Mouse (Mus musculus) heart, adult 2 months (tissue): Measurements from ENCODE around the gene Gm10912. TPM values are rescaled to one million over a fixed set of nuclear protein-coding genes. Genes with fewer than 3 reads are reported as not detected.
"Not testable (repeated sequence)": the region's sequence is repeated elsewhere in the genome, so short reads cannot be mapped to it uniquely, and the experiment has no call there.

ENCODE experiments used
- DNase-seq, 2 experiments: peaks; one replicate each; pipeline ENCODE4 v3.0.0; 2021
- H3K27ac ChIP-seq: fragments of 200-600 bp; 2 replicates; pipeline ENCODE4 v1.8.1; 2022
- H3K27me3 ChIP-seq: fragments of 200-500 bp; 2 replicates; pipeline ENCODE4 v1.6.1; 2012; ENCODE audit warnings: mild to moderate bottlenecking, low read length, inconsistent platforms, mixed read lengths; ENCODE audit not compliant: control insufficient read depth, insufficient read depth
- H3K36me3 ChIP-seq: fragments of 200-500 bp; 2 replicates; pipeline ENCODE4 v1.6.1; 2012; ENCODE audit warnings: low read length, inconsistent platforms; ENCODE audit not compliant: control insufficient read depth, insufficient read depth
- H3K4me1 ChIP-seq: fragments of 200-500 bp; 2 replicates; pipeline ENCODE4 v1.6.1; 2011; ENCODE audit warnings: low read length; ENCODE audit not compliant: control insufficient read depth, insufficient read depth
- H3K4me3 ChIP-seq: fragments of 200-600 bp; 2 replicates; pipeline ENCODE4 v1.8.1; 2022
- H3K79me2 ChIP-seq: fragments of 200-500 bp; replicated peaks from 2 replicates; pipeline ENCODE4 v1.6.1; 2012; ENCODE audit warnings: mild to moderate bottlenecking, inconsistent platforms, low read length, moderate library complexity, mixed read lengths; ENCODE audit not compliant: control insufficient read depth, insufficient read depth
- H3K9ac ChIP-seq: fragments of 200-500 bp; 2 replicates; pipeline ENCODE4 v1.6.1; 2012; ENCODE audit warnings: low read depth, mild to moderate bottlenecking, control low read depth, inconsistent platforms, low read length, mixed read lengths
- CTCF ChIP-seq: fragments of 200-600 bp; IDR thresholded peaks from 2 replicates; pipeline ENCODE4 v1.8.1; 2022; ENCODE audit warnings: antibody characterized with exemption, mild to moderate bottlenecking, moderate library complexity
- EP300 ChIP-seq: fragments of 200-500 bp; IDR thresholded peaks from 2 replicates; pipeline ENCODE4 v1.6.1; 2011; ENCODE audit warnings: low read depth, low read length, control low read depth; ENCODE audit not compliant: insufficient read depth
- POLR2A ChIP-seq: fragments of 200-500 bp; IDR thresholded peaks from 2 replicates; pipeline ENCODE4 v1.6.1; 2011; ENCODE audit warnings: mild to moderate bottlenecking, low read depth, low read length, control low read depth; ENCODE audit not compliant: insufficient read depth
- WGBS: fragments of 180-500 bp; shearing (Covaris S2); methylation state at CpG from one replicate; pipeline ENCODE4 v1.1.7; 2018; 5-methylcytosine and 5-hydroxymethylcytosine counted together
- intact Hi-C: fragments of 180-260 bp; cut with DNase I; formaldehyde crosslinking; loops from one replicate; pipeline ENCODE4 v1.15.1; 2025
- long read RNA-seq: library from polyadenylated mRNA; stranded (forward); transcript quantifications from one replicate; pipeline ENCODE4 v2.0.0, GENCODE M21; 2021
- polyA plus RNA-seq: library from polyadenylated mRNA; depleted of rRNA; stranded (reverse); fragments of >200 nt; gene quantifications from 2 replicates; pipeline ENCODE4 v1.2.3, GENCODE M21; 2012; rRNA removed
- total RNA-seq, 2 experiments: library from RNA; stranded (reverse); gene quantifications; 2 replicates each; pipeline ENCODE4 v1.2.3; 2021

Gm10912 gene
- total RNA-seq (under 1 TPM; 0.14 to 0.31 TPM), polyA plus RNA-seq (0.15 and 0.20 TPM in 2 replicates)
- long read RNA-seq = 0 reads

GRCm38 (mm10) chr2:104065526-104065925 lies at the start of gene Gm10912:
Gene Gm10912 (plus strand): TSS chr2:104065826.
- H3K27me3 ChIP-seq, intact Hi-C loops, H3K36me3 ChIP-seq, H3K9ac ChIP-seq, H3K4me3 ChIP-seq, H3K27ac ChIP-seq, H3K4me1 ChIP-seq, DNase-seq, H3K79me2 ChIP-seq: not testable (repeated sequence)
- 78% methylated on average over 6 of the region's 6 CpGs for WGBS

GRCm38 (mm10) chr2:104023096-104023495 lies 42.5 kb upstream of the Gm10912 start:
- intact Hi-C loops = no loop called here
- TF ChIP-seq POLR2A (no peak), CTCF (no peak), EP300 (no peak)
- Histone ChIP-seq H3K27me3 (no peaks in the 10 kb centered on the region), H3K4me1 (no peaks in the 10 kb centered on the region), H3K9ac (no peak overlapping the region), H3K79me2 (peaks cover 2% of the 10 kb centered on the region), H3K4me3 (no peak overlapping the region), H3K36me3 (no peaks in the 10 kb centered on the region), H3K27ac (no peak overlapping the region)
- no peak for DNase-seq
- WGBS = 76% methylated on average over 7 of the region's 7 CpGs

- H3K27me3 ChIP-seq = no peaks in the 10 kb centered on the region
- DNase-seq = no peak
- no peak overlapping the region for H3K9ac ChIP-seq
- TF ChIP-seq EP300 = no peak
- no peak for TF ChIP-seq CTCF
- no peak for TF ChIP-seq POLR2A
- H3K4me1 ChIP-seq = no peaks in the 10 kb centered on the region; the same call in none of the 2 replicates
- intact Hi-C loops = no loop called here
- H3K79me2 ChIP-seq = peaks cover 4% of the 10 kb centered on the region
- no peak overlapping the region for H3K27ac ChIP-seq
- WGBS = 93% methylated on average over 4 of the region's 4 CpGs
- no peak overlapping the region for H3K4me3 ChIP-seq
- H3K36me3 ChIP-seq = peaks cover 5% of the 10 kb centered on the region
These were observed 41.0 kb upstream of the Gm10912 start for GRCm38 (mm10) chr2:104024656-104025055.

- DNase-seq = peak; percentile 91 to 92
- H3K27me3 ChIP-seq = no peaks in the 10 kb centered on the region
- H3K4me3 ChIP-seq = peak within 1 kb of the TSS; percentile 66
- 2% methylated on average over 43 of the region's 44 CpGs for WGBS
- H3K9ac ChIP-seq = peak within 1 kb of the TSS; percentile 86
- intact Hi-C loops = no loop called here
- H3K79me2 ChIP-seq = peaks cover 4% of the 10 kb centered on the region
- peak; percentile 67 for TF ChIP-seq CTCF
- TF ChIP-seq POLR2A = peak; percentile 82
- TF ChIP-seq EP300 = no peak
- peaks cover 19% of the 10 kb centered on the region for H3K36me3 ChIP-seq
- H3K27ac ChIP-seq = peak within 1 kb of the TSS; percentile 82
- peaks cover 3% of the 10 kb centered on the region for H3K4me1 ChIP-seq
These were observed 38.0 kb upstream of the Gm10912 start, which contains the start of gene Fbxo3 for GRCm38 (mm10) chr2:104027458-104028138. Gene Fbxo3 (plus strand): TSS chr2:104027721.

GRCm38 (mm10) chr2:104028139-104028723 lies 37.4 kb upstream of the Gm10912 start, which contains the start of gene 4931422A03Rik:
Gene 4931422A03Rik (minus strand): TSS chr2:104028361.
- peaks cover 21% of the 10 kb centered on the region for H3K36me3 ChIP-seq
- under 1% methylated on average over 31 of the region's 32 CpGs for WGBS
- H3K4me3 ChIP-seq = peak within 1 kb of the TSS; percentile 66
- peaks cover 4% of the 10 kb centered on the region for H3K79me2 ChIP-seq
- DNase-seq = no peak
- intact Hi-C loops = no loop called here
- peak within 1 kb of the TSS; percentile 82 for H3K27ac ChIP-seq
- peaks cover 3% of the 10 kb centered on the region for H3K4me1 ChIP-seq
- TF ChIP-seq POLR2A (no peak), CTCF (no peak), EP300 (no peak)
- H3K27me3 ChIP-seq = no peaks in the 10 kb centered on the region
- H3K9ac ChIP-seq = peak within 1 kb of the TSS; percentile 86

GRCm38 (mm10) chr2:104029074-104029473 lies 36.6 kb upstream of the Gm10912 start:
- H3K36me3 ChIP-seq = peaks cover 21% of the 10 kb centered on the region
- peaks cover 3% of the 10 kb centered on the region for H3K4me1 ChIP-seq
- no peak for DNase-seq
- peaks cover 4% of the 10 kb centered on the region for H3K79me2 ChIP-seq
- 32% methylated on average over 2 of the region's 2 CpGs for WGBS
- intact Hi-C loops = no loop called here
- H3K9ac ChIP-seq = 0 out of 2 replicates have a peak overlapping the region, but pooled peaks have one; percentile 37
- peak overlapping the region; percentile 66 for H3K4me3 ChIP-seq
- H3K27ac ChIP-seq = peak overlapping the region; percentile 82
- no peak for TF ChIP-seq POLR2A
- no peak for TF ChIP-seq EP300
- TF ChIP-seq CTCF = no peak
- H3K27me3 ChIP-seq = no peaks in the 10 kb centered on the region
